Comparison of ENCODE assay signal across 15 mouse cellular contexts in the genomic region with DNA sequence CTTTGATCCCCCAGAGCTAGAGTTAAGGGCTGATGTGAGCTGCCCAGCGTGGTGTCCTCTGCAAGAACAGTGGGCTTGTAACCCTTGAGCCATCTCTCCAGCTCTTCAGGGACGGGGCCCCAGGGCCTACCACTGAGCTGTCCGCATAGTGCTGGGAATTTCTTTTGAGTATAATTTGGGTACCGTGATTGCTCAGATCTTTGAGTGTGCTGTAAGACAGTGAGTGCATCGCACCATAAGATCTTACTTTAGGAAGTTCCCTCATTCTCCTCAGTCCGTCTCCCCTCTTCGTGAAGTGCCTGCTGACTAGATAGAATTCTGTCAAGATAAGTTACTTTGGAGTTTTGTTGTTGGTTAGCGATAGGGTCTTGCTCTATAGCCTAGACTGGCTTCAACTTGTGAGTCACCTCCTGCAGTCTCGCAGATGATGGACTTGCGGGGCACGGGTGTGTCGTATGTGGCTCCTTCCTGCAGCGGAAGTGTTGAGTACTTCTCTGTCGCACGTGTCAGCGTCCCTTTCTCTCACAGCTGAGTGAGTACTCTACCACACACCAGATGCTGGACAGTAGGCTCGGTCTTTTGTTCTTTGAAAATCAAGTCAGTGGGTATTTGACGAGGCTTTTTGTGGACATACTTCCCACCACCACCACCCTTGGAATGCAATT. TPM values are rescaled to one million over a fixed set of nuclear protein-coding genes. Genes with fewer than 3 reads are reported as not detected.
DNase-seq lines count a peak whose midpoint lies in the region; ATAC-seq and TF ChIP-seq lines count a peak whose summit lies in the region.
"Had no signal": no experiment of that assay in that cellular context is flagged by ENCODE, and none has a peak within 500 bp of the region (broad histone marks: within the 10 kb centered on the region; RNA-seq: fewer than 3 reads in every experiment).

No protein-coding gene starts in this region.

- no peak for TF ChIP-seq CTCF in lung, postnatal 0 days (IDR thresholded peaks at IDR 0.05)
- no peak for TF ChIP-seq CTCF in bone marrow macrophage, adult 2 months (IDR thresholded peaks at IDR 0.05; ENCODE audit: low read depth, low read length)

- no peak for TF ChIP-seq EP300 in lung, postnatal 0 days (IDR thresholded peaks at IDR 0.05)

- TF ChIP-seq POLR2A in bone marrow macrophage, adult 2 months (IDR thresholded peaks at IDR 0.05; ENCODE audit: borderline replicate concordance, low read depth, low read length), result no peak

- H3K4me2 ChIP-seq in heart, embryonic 12.5 days, result peak overlapping the region; percentile 20
- no peak overlapping the region for H3K4me2 ChIP-seq in lung, postnatal 0 days (replicated peaks; ENCODE audit: low read depth, low read length)
- H3K4me2 ChIP-seq: embryonic facial prominence, embryonic 15.5 days; forebrain, embryonic 15.5 days; lung, embryonic 15.5 days; midbrain, embryonic 15.5 days had no signal

- peaks cover 34% of the 10 kb centered on the region for H3K4me1 ChIP-seq in heart, embryonic 12.5 days (replicated peaks)
- no peaks in the 10 kb centered on the region for H3K4me1 ChIP-seq in lung, postnatal 0 days (ENCODE audit: insufficient read depth, low read depth, low read length)
- peaks cover 43% of the 10 kb centered on the region for H3K4me1 ChIP-seq in bone marrow macrophage, adult 2 months (ENCODE audit: control insufficient read depth, insufficient read depth, low read length)

- WGBS in heart, embryonic 12.5 days, result 67% methylated on average over 18 of the region's 18 CpGs
- 80% methylated on average over 18 of the region's 18 CpGs for WGBS in lung, postnatal 0 days
- WGBS in macrophage (ENCODE audit: missing documents), result 68% methylated on average over 18 of the region's 18 CpGs

- H3K27ac ChIP-seq in heart, embryonic 12.5 days (ENCODE audit: poor library complexity, severe bottlenecking), result no peak overlapping the region
- H3K27ac ChIP-seq in lung, postnatal 0 days (ENCODE audit: low read length), result no peak overlapping the region
- peak overlapping the region; percentile 66 for H3K27ac ChIP-seq in bone marrow macrophage, adult 2 months (ENCODE audit: insufficient read depth, low read depth, low read length)
- H3K27ac ChIP-seq in macrophage, result peak overlapping the region; percentile 40
- H3K27ac ChIP-seq: embryonic facial prominence, embryonic 15.5 days; forebrain, embryonic 15.5 days; gastrocnemius, adult 2 months; lung, embryonic 15.5 days; midbrain, embryonic 15.5 days had no signal

- DNase-seq in heart, adult 9 months (ENCODE audit: low spot score in 2 of 2), result no peak
- DNase-seq in lung, postnatal 0 days (ENCODE audit: low spot score), result peak; percentile 26
- DNase-seq in lung, postnatal 10 days, result no peak
- DNase-seq in right cerebral cortex, postnatal 36 days (ENCODE audit: low spot score in 2 of 2), result no peak
- DNase-seq: cerebellum, adult 8-10 months; gastrocnemius, adult 2 months; kidney, adult 2 months; kidney, postnatal 25 days had no signal

- H3K9me3 ChIP-seq in heart, embryonic 12.5 days (replicated peaks), result 0 out of 2 replicates have a peak, but pooled peaks cover 4% of the 10 kb centered on the region
- H3K9me3 ChIP-seq in lung, postnatal 0 days (ENCODE audit: low read length), result no peaks in the 10 kb centered on the region
- H3K9me3 ChIP-seq: embryonic facial prominence, embryonic 15.5 days; forebrain, embryonic 15.5 days; lung, embryonic 15.5 days; midbrain, embryonic 15.5 days had no signal

- no peak overlapping the region for H3K4me3 ChIP-seq in heart, embryonic 12.5 days
- H3K4me3 ChIP-seq in lung, postnatal 0 days (ENCODE audit: low read depth, low read length), result no peak overlapping the region
- H3K4me3 ChIP-seq in bone marrow macrophage, adult 2 months (ENCODE audit: insufficient read depth, low read length), result peak overlapping the region; percentile 20; the same call in 1 of the 2 replicates
- H3K4me3 ChIP-seq in macrophage (ENCODE audit: inconsistent target), result no peak overlapping the region
- H3K4me3 ChIP-seq: embryonic facial prominence, embryonic 15.5 days; forebrain, embryonic 15.5 days; gastrocnemius, adult 2 months; lung, embryonic 15.5 days; midbrain, embryonic 15.5 days had no signal

- no peak for ATAC-seq in heart, embryonic 12.5 days (ENCODE audit: insufficient number of reproducible peaks, low FRiP score)
- ATAC-seq in lung, postnatal 0 days, result no peak
- ATAC-seq: forebrain, embryonic 15.5 days; midbrain, embryonic 15.5 days had no signal

- no peak overlapping the region for H3K9ac ChIP-seq in heart, embryonic 12.5 days
- no peak overlapping the region for H3K9ac ChIP-seq in lung, postnatal 0 days (replicated peaks; ENCODE audit: low read depth)
- H3K9ac ChIP-seq: embryonic facial prominence, embryonic 15.5 days; forebrain, embryonic 15.5 days; lung, embryonic 15.5 days; midbrain, embryonic 15.5 days had no signal

- no peaks in the 10 kb centered on the region for H3K27me3 ChIP-seq in heart, embryonic 12.5 days (replicated peaks)
- no peaks in the 10 kb centered on the region for H3K27me3 ChIP-seq in lung, postnatal 0 days (replicated peaks; ENCODE audit: insufficient read depth, low read length)
- H3K27me3 ChIP-seq: embryonic facial prominence, embryonic 15.5 days; forebrain, embryonic 15.5 days; lung, embryonic 15.5 days; midbrain, embryonic 15.5 days had no signal

- peaks cover 54% of the 10 kb centered on the region for H3K36me3 ChIP-seq in heart, embryonic 12.5 days
- H3K36me3 ChIP-seq in lung, postnatal 0 days (ENCODE audit: insufficient read depth, low read length), result no peaks in the 10 kb centered on the region
- H3K36me3 ChIP-seq in macrophage (ENCODE audit: inconsistent target), result no peaks in the 10 kb centered on the region
- H3K36me3 ChIP-seq: midbrain, embryonic 15.5 days had no signal

- peaks cover 78% of the 10 kb centered on the region for H3K79me2 ChIP-seq in macrophage (ENCODE audit: inconsistent target)

RNA-seq across cellular contexts. Expression of gene Bub1b, which starts 3.7 kb away (rescaled TPM):
- 84.2 and 86.9 TPM in 2 replicates for polyA plus RNA-seq in heart, embryonic 12.5 days (2016; fragmentation: Nextera tagmentation; extraction: Ambion mirVana)
- polyA plus RNA-seq in lung, postnatal 0 days (2015; fragmentation: Nextera tagmentation; extraction: Ambion mirVana), result 4.1 and 5.8 TPM in 2 replicates
- polyA plus RNA-seq in bone marrow macrophage, adult 2 months (2012; ENCODE audit: insufficient read depth, insufficient read length, missing spikeins), result 43.3 and 49.9 TPM in 2 replicates
- total RNA-seq in macrophage (2018; cell fraction: chromatin; rRNA removed), result 10 to 100 TPM in 3 of 26 experiments, 1 to 10 TPM in 22, under 1 TPM in 1; 0.62 to 37.3 (median 5.9) TPM
- 1 to 10 TPM; 1.5 to 6.9 (median 2.7) TPM for total RNA-seq in macrophage (2018; cell fraction: cytosol; rRNA removed)
- 10 to 100 TPM in 1 of 26 experiments, 1 to 10 TPM in 25; 1.3 to 15.2 (median 4.0) TPM for total RNA-seq in macrophage (2018; cell fraction: nucleus; rRNA removed)
- 2.2 to 9.4 TPM (median 7.8 TPM) in 3 replicates for polyA plus RNA-seq in macrophage (2018)

RNA-seq across cellular contexts. Expression of gene Bmf, which starts 52.2 kb away (rescaled TPM):
- polyA plus RNA-seq in heart, embryonic 12.5 days (2016; fragmentation: Nextera tagmentation; extraction: Ambion mirVana), result 2.0 and 2.7 TPM in 2 replicates
- polyA plus RNA-seq in lung, postnatal 0 days (2015; fragmentation: Nextera tagmentation; extraction: Ambion mirVana), result 7.3 and 9.8 TPM in 2 replicates
- 30.0 and 44.1 TPM in 2 replicates for polyA plus RNA-seq in bone marrow macrophage, adult 2 months (2012; ENCODE audit: insufficient read depth, insufficient read length, missing spikeins)
- 10 to 100 TPM in 1 of 26 experiments, 1 to 10 TPM in 20, under 1 TPM in 4, not detected in 1; 0.18 to 13.9 (median 3.2) TPM for total RNA-seq in macrophage (2018; cell fraction: chromatin; rRNA removed)
- total RNA-seq in macrophage (2018; cell fraction: cytosol; rRNA removed), result 10 to 100 TPM in 1 of 26 experiments, 1 to 10 TPM in 20, under 1 TPM in 5; 0.34 to 12.3 (median 3.0) TPM
- 10 to 100 TPM in 4 of 26 experiments, 1 to 10 TPM in 18, under 1 TPM in 4; 0.14 to 15.9 (median 3.4) TPM for total RNA-seq in macrophage (2018; cell fraction: nucleus; rRNA removed)
- 1.3 to 13.0 TPM (median 5.3 TPM) in 3 replicates for polyA plus RNA-seq in macrophage (2018)

Comparison
In these comparisons a context has a peak if more than half of its experiments do, and no peak if none do; other contexts are left out.
1. H3K27ac ChIP-seq: peak in bone marrow macrophage, adult 2 months (single experiment) and macrophage (single experiment); none in heart, embryonic 12.5 days (single experiment) and lung, postnatal 0 days (single experiment).